Mouse (Mus musculus) spleen, adult 2 months (tissue): ENCODE results near the gene Ccser1.

Source experiments
- CTCF ChIP-seq: fragments of 200-500 bp; IDR thresholded peaks from 2 replicates; pipeline ENCODE4 v1.5.1; 2011; ENCODE audit warnings: mild to moderate bottlenecking, inconsistent platforms; ENCODE audit not compliant: insufficient read depth, insufficient read length, insufficient replicate concordance; ENCODE audit errors: extremely low read depth
- POLR2A ChIP-seq: fragments of 200-500 bp; IDR thresholded peaks from 2 replicates; pipeline ENCODE4 v1.6.1; 2011; ENCODE audit warnings: low read depth, low read length, inconsistent platforms

GRCm38 (mm10) chr6:61515310-61515709, 335.2 kb downstream of the Ccser1 start:
- TF ChIP-seq CTCF (no peak), POLR2A (no peak)
